Mouse (Mus musculus): Measurements from ENCODE around the gene Bcorl1. TPM values are rescaled to one million over a fixed set of nuclear protein-coding genes. Genes with fewer than 3 reads are reported as not detected.
"Not testable (repeated sequence)": the region's sequence is repeated elsewhere in the genome, so short reads cannot be mapped to it uniquely, and the experiment has no call there.

Bcorl1 gene
- polyA plus RNA-seq, 1 experiment = 1.9 TPM

GRCm38 (mm10) chrX:48429538-48429937 lies 88.4 kb downstream of the Bcorl1 start:
- no peaks in the 10 kb centered on the region for H3K36me3 ChIP-seq (ENCODE audit: control insufficient read depth)
- TF ChIP-seq GATA1 (IDR thresholded peaks at IDR 0.05; ENCODE audit: low read length) (no peak), TAL1 (IDR thresholded peaks at IDR 0.05; ENCODE audit: low read length) (no peak)
- H3K4me1 ChIP-seq (ENCODE audit: control insufficient read depth) = peaks cover 27% of the 10 kb centered on the region
- no peak overlapping the region for H3K4me3 ChIP-seq (replicated peaks)
- no peaks in the 10 kb centered on the region for H3K9me3 ChIP-seq (ENCODE audit: control insufficient read depth, low read length)
- no peaks in the 10 kb centered on the region for H3K27me3 ChIP-seq (ENCODE audit: control insufficient read depth)

- Histone ChIP-seq H3K27me3 (ENCODE audit: control insufficient read depth) (no peaks in the 10 kb centered on the region), H3K9me3 (ENCODE audit: control insufficient read depth, low read length) (no peaks in the 10 kb centered on the region), H3K4me3 (replicated peaks) (no peak overlapping the region), H3K36me3 (ENCODE audit: control insufficient read depth) (no peaks in the 10 kb centered on the region), H3K4me1 (ENCODE audit: control insufficient read depth) (peaks cover 18% of the 10 kb centered on the region)
- no peak for TF ChIP-seq TAL1 (IDR thresholded peaks at IDR 0.05; ENCODE audit: low read length)
- TF ChIP-seq GATA1 (IDR thresholded peaks at IDR 0.05; ENCODE audit: low read length) = no peak
These were observed 91.7 kb downstream of the Bcorl1 start for GRCm38 (mm10) chrX:48432599-48433526.

GRCm38 (mm10) chrX:48433527-48433899 lies 92.4 kb downstream of the Bcorl1 start:
- no peak overlapping the region for H3K4me3 ChIP-seq (replicated peaks)
- no peaks in the 10 kb centered on the region for H3K36me3 ChIP-seq (ENCODE audit: control insufficient read depth)
- H3K27me3 ChIP-seq (ENCODE audit: control insufficient read depth) = no peaks in the 10 kb centered on the region
- no peaks in the 10 kb centered on the region for H3K9me3 ChIP-seq (ENCODE audit: control insufficient read depth, low read length)
- peaks cover 21% of the 10 kb centered on the region for H3K4me1 ChIP-seq (ENCODE audit: control insufficient read depth)
- TF ChIP-seq TAL1 (IDR thresholded peaks at IDR 0.05; ENCODE audit: low read length) (no peak), GATA1 (IDR thresholded peaks at IDR 0.05; ENCODE audit: low read length) (no peak)

- TF ChIP-seq TAL1 (IDR thresholded peaks at IDR 0.05; ENCODE audit: low read length) (no peak), GATA1 (IDR thresholded peaks at IDR 0.05; ENCODE audit: low read length) (no peak)
- Histone ChIP-seq H3K36me3 (ENCODE audit: control insufficient read depth) (no peaks in the 10 kb centered on the region), H3K4me1 (ENCODE audit: control insufficient read depth) (peaks cover 29% of the 10 kb centered on the region), H3K9me3 (ENCODE audit: control insufficient read depth, low read length) (no peaks in the 10 kb centered on the region), H3K27me3 (ENCODE audit: control insufficient read depth) (no peaks in the 10 kb centered on the region), H3K4me3 (replicated peaks) (no peak overlapping the region)
These were observed 93.1 kb downstream of the Bcorl1 start for GRCm38 (mm10) chrX:48434251-48434650.

- H3K4me3 ChIP-seq (replicated peaks) = no peak overlapping the region
- peaks cover 34% of the 10 kb centered on the region for H3K4me1 ChIP-seq (ENCODE audit: control insufficient read depth)
- H3K9me3 ChIP-seq (ENCODE audit: control insufficient read depth, low read length) = no peaks in the 10 kb centered on the region
- TF ChIP-seq TAL1 (IDR thresholded peaks at IDR 0.05; ENCODE audit: low read length) (no peak), GATA1 (IDR thresholded peaks at IDR 0.05; ENCODE audit: low read length) (no peak)
- no peaks in the 10 kb centered on the region for H3K36me3 ChIP-seq (ENCODE audit: control insufficient read depth)
- H3K27me3 ChIP-seq (ENCODE audit: control insufficient read depth) = no peaks in the 10 kb centered on the region
These were observed 94.3 kb downstream of the Bcorl1 start for GRCm38 (mm10) chrX:48435477-48435900.

GRCm38 (mm10) chrX:48436082-48436481 lies 94.9 kb downstream of the Bcorl1 start:
- not testable (repeated sequence) for H3K36me3 ChIP-seq (ENCODE audit: control insufficient read depth); H3K4me3 ChIP-seq (replicated peaks); H3K27me3 ChIP-seq (ENCODE audit: control insufficient read depth); H3K9me3 ChIP-seq (ENCODE audit: control insufficient read depth, low read length)
- peaks cover 34% of the 10 kb centered on the region for H3K4me1 ChIP-seq (ENCODE audit: control insufficient read depth)

- H3K9me3 ChIP-seq (ENCODE audit: control insufficient read depth, low read length) = no peaks in the 10 kb centered on the region
- peaks cover 26% of the 10 kb centered on the region for H3K4me1 ChIP-seq (ENCODE audit: control insufficient read depth)
- no peaks in the 10 kb centered on the region for H3K36me3 ChIP-seq (ENCODE audit: control insufficient read depth)
- TF ChIP-seq TAL1 (IDR thresholded peaks at IDR 0.05; ENCODE audit: low read length) (no peak), GATA1 (IDR thresholded peaks at IDR 0.05; ENCODE audit: low read length) (peak; percentile 82)
- no peaks in the 10 kb centered on the region; the same call in 1 of the 2 replicates for H3K27me3 ChIP-seq (ENCODE audit: control insufficient read depth)
- H3K4me3 ChIP-seq (replicated peaks) = no peak overlapping the region
These were observed 97.9 kb downstream of the Bcorl1 start for GRCm38 (mm10) chrX:48439036-48439435.

- H3K36me3 ChIP-seq (ENCODE audit: control insufficient read depth) = no peaks in the 10 kb centered on the region
- no peaks in the 10 kb centered on the region; the same call in 1 of the 2 replicates for H3K27me3 ChIP-seq (ENCODE audit: control insufficient read depth)
- TF ChIP-seq TAL1 (IDR thresholded peaks at IDR 0.05; ENCODE audit: low read length) (no peak), GATA1 (IDR thresholded peaks at IDR 0.05; ENCODE audit: low read length) (no peak)
- H3K9me3 ChIP-seq (ENCODE audit: control insufficient read depth, low read length) = no peaks in the 10 kb centered on the region
- peaks cover 18% of the 10 kb centered on the region for H3K4me1 ChIP-seq (ENCODE audit: control insufficient read depth)
- no peak overlapping the region for H3K4me3 ChIP-seq (replicated peaks)
These were observed 100.4 kb downstream of the Bcorl1 start for GRCm38 (mm10) chrX:48441548-48441947.

- H3K27me3 ChIP-seq (ENCODE audit: control insufficient read depth) = no peaks in the 10 kb centered on the region; the same call in 1 of the 2 replicates
- no peaks in the 10 kb centered on the region for H3K36me3 ChIP-seq (ENCODE audit: control insufficient read depth)
- H3K9me3 ChIP-seq (ENCODE audit: control insufficient read depth, low read length) = no peaks in the 10 kb centered on the region
- H3K4me1 ChIP-seq (ENCODE audit: control insufficient read depth) = peaks cover 18% of the 10 kb centered on the region
- TF ChIP-seq TAL1 (IDR thresholded peaks at IDR 0.05; ENCODE audit: low read length) = no peak
- no peak for TF ChIP-seq GATA1 (IDR thresholded peaks at IDR 0.05; ENCODE audit: low read length)
- no peak overlapping the region for H3K4me3 ChIP-seq (replicated peaks)
These were observed 100.8 kb downstream of the Bcorl1 start for GRCm38 (mm10) chrX:48441954-48442353.
